Mouse (Mus musculus) adrenal gland, adult 18-20 months (tissue): ENCODE data around the gene Anks1. TPM values are rescaled to one million over a fixed set of nuclear protein-coding genes. Genes with fewer than 3 reads are reported as not detected.

Source experiments
- DNase-seq, 2 experiments: peaks; one replicate each; pipeline ENCODE4 v3.0.0; 2021 to 2022; ENCODE audit warnings: low spot score in 2 of 2
- total RNA-seq, 2 experiments: library from RNA; stranded (reverse); gene quantifications; 1 replicate in 1 of 2; 2 replicates in 1 of 2; pipeline ENCODE4 v1.2.3; 2021

Anks1 gene
- total RNA-seq, 2 experiments from 2014 or later = 23.6 to 29.1 TPM

DNA sequence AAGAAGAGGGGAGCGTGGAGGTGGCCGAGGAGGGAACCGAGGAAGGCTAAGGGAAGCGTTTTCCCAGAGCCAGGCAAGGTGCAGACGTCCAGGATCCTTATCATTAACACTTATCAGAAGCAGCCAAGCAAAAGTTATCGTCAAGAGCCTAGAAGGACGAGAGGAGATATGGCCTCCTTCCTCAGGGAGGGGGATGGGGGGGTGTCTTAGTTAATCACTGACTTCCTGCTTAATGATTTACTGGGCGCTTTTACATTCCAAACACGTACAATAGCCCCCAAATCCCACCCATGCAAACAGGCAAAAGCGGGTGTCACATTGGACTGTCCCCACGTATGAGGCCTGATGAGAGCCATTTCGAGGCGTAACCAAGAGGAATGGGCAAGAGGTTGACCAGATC is 173.8 kb downstream of the Anks1 start:
- no peak for DNase-seq

DNA sequence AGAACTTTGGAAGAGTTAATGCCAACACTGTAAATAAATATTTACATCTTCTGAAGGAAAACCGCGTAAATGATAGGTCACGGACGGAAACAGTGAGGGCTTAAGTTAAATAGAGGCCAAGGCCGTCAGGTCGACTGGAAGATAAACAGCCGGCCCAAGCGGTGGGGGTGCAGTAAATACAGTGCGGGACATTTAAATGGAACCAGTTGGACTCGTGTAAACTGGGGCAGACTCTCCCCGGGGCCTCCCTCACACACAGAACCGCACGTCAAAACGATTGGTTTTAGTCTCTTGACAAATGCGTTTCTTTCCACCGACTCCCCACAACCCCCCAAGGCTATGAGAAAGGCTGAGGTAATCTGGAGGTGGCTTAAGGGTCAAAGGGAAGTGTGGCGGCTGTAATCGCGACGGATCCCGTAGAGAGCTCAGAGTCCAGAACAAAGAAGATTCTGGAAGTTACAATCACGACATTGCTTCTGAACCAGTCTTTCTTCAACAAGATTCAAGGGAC is 175.3 kb downstream of the Anks1 start:
- peak in 1 of 2 experiments; percentile 25 for DNase-seq

DNA sequence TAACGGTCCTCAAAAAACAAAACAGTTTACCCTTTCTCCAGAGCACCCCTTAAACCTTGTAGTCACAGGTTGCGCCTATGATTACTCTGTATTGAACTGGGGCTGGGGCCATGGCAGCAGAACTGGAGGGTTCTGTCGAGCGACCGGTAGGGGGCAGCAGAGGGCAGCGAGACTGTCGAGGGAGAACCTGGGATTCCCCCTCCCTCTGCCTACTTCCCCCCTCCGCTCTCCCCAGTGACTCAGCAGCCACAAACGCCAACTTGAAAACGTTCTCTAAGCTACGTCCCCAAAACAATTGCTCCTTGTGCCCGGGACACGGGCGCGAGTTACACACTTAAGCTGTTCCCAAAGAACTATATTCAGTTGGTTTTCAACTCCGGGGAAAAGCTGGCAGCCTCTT is 175.9 kb downstream of the Anks1 start:
- peak; percentile 92 to 96 for DNase-seq

DNA sequence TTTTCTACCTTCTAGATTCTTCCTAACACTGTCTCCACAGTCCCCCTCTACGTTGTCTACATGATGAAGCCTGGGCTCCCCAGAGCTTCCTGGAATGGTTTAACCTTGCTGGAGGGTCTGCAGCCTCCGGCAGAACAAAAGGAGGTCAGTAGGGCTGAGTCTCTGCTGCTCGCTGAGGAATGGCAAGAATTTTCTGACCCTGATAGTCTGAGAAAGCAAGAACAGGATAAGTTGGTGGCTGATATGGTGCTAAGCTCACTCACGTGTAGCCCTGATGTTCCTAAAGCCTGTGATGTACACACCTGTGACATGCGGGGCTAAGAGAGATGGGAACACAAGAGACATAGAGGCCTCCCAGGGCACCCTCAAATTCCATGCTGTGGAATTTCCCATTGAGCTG is 178.3 kb downstream of the Anks1 start:
- no peak for DNase-seq

DNA sequence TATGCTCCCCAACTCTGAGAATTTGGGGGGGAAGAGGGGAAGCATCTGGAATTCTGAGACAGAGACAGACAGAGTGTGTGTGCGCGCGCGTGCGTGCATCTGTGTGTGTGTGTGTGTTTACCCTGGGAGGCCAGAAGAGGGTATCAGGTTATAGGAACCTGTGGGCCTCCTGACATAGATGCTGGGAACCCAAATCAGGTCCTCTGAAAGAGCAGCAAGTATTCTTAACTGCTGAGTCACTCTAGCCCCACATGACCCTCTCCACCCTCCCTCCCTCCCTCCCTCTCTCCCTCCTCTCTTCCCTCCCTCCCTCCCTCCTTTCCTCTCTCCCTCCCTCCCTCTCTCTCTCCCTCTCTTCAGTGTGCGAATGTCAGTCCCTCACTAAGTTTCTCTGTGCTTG is 179.6 kb downstream of the Anks1 start:
- DNase-seq = no peak

DNA sequence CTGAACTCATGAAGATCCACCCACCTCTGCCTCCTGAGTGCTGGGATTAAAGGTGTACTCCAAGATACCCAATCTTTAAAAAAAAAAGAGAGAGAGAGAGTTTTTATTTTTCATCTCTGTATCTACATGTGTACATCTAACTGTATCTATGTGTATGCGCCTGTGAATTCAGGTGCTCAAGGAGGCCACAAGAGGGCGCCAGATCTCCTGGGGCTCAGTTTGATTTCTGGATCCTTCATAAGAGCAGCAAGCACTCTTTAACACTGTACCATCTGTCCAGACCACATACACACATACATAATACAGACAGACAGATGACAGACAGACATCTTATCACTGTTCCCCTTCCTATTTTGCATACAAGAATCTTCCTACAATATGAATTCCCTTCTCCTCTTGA is 183.2 kb downstream of the Anks1 start:
- DNase-seq = no peak

DNA sequence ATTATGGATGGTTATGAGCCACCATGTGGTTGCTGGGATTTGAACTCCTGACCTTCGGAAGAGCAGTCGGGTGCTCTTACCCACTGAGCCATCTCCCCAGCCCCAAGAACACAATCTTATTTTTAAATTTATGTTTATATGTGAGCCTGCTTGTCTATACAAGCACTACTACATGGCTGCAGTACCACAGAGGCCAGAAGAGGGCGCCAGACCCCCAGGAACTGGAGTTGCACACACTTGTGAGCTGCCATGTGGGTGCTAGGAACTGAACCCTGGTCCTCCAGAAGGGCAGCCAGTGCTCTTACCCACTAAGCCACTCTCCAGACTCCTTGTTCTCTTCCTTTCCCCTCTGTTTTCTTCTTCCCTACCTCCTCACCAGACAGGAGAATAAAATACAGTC is 184.7 kb downstream of the Anks1 start:
- DNase-seq = no peak

DNA sequence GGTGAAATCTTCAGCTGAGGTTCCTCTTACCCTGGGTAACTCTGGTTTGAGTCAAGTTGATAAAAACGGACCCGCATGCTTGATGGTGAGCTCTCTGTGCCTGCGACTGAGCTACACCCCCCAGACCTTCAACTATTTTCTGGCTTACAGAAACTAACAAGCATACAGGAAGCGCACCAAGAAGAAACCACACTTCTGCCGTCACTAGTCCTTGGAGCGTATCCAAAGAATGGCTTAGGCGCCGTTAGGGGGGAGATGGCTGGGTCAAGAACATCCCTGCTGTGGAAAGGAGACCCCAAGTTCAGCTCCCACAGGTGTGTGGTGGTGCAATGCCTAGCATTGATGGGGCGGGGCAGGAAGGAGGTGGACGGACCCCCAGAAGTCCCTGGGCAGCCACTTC is 187.3 kb downstream of the Anks1 start:
- DNase-seq = no peak

DNA sequence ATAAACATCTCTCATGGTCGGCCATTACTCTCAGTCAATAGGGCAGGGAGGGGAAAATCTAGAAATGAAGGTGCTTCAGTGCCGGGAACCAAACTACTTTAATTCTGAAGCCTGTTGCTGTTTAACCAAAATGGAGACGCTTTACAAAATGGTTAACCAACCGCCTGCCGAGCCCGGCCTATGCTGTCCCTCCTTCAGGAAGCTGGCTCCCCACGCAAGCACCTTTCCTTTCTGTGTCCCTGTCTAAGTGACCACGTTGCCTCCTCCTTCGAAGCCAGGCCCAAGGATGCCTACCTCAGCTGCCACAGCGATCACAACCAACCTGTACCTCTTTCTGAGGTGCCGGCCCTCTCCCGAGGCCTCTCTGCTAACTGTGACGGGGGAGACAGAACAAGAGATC is 188.2 kb downstream of the Anks1 start:
- no peak for DNase-seq

DNA sequence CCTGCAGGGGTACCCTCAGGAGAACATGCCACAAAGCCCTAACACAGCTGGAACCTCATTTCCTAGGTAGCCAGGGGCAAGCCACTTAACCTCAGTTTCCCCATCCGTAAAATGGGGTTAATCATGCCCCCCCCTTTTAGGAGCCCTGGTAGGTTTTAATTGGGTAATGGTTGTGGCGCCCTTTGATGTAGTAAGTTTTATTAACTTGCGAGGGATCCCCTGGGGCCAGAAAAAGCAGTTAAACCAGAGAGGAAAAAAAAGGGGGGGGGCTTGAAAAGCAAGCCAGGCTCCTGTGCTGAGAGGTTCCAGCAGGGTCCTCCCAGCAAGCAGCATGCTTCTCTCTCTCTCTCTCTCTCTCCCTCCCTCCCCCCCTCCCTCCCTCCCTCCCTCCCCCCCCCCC is 190.0 kb downstream of the Anks1 start:
- no peak for DNase-seq

DNA sequence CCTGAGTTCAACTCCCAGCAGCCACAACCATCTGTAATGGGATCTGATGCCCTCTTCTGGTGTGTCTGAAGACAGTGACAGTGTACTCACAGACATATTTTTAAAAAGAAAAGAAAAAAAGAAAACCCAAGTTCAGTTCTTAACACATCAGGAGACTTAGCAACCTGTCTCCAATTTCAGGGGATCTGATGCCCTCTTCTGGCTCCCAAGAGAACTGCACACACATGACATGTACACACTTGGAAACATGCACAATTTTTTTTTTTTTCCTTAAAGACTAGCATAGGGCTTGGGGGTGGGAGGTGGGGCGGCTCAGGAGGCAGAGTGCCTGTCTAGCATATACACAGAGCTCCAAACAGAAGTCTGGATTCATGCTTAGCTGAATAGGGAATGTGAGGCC is 191.6 kb downstream of the Anks1 start:
- no peak for DNase-seq

DNA sequence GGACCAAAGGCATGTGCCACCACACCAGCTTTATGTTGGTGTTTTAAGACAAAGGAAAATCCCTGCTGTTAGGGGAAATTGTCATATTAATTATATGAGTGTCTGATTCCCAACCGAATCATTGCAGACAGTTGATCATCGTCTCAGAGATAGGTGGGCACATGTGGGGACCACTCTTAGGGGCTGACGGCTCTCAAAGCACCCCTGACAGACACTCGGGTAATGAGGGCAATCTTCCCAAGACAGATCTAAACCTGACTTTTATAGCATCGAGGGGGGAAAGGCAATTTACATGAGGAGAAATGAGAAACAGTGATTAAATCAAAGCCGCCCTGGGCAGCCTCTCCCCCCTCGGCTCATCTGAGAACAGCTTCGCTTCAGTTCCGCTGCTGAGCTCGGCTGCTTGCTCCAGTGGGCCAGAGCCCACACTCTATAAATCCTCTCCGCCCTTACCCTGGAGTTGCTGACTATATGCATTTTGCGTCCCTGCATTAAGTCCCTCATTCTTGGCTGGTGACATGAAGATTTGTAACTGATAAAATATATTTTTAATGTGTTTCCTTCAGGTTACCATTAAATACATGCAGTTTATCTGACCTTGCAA is 192.3 kb downstream of the Anks1 start:
- DNase-seq = no peak

DNA sequence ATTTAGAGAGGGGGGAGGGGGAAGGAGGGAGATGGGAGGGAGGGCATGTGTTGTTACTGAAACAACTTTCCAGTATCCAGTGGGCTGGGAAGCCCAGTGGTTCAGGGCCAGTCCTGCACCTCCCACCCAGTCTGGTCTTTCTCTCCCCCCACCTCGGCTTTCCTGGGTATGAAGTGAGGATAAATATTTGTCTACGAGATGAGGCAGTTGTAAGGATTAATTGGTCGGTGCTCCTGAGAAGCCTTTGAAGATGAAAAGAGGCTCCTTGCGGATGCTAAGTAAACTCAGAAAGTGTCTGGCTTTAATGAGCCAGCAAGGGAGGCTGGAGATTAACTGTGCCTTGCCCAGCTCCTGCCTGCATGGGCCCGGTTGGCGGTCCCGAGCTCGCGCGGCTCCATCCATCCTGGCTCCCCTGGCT is 192.8 kb downstream of the Anks1 start:
- DNase-seq = no peak

DNA sequence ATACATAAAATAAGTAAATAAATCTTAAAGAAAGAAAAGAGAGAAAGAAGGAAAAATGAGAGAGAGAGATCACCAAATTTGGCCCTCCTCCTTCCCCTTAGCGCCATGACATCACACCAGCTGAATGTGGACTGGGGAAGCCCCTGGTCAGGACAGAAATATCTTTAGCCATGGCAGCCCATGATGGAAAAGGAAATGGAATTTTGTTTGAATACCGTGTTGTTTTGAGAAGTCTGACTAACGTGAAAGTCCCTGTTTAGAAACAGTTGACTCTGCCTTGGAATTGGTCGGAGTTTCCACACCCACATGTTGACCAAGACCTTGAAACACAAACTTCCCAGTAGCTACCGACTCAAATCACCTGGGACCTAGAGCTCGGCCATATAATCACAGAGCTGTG is 195.3 kb downstream of the Anks1 start:
- DNase-seq = no peak

DNA sequence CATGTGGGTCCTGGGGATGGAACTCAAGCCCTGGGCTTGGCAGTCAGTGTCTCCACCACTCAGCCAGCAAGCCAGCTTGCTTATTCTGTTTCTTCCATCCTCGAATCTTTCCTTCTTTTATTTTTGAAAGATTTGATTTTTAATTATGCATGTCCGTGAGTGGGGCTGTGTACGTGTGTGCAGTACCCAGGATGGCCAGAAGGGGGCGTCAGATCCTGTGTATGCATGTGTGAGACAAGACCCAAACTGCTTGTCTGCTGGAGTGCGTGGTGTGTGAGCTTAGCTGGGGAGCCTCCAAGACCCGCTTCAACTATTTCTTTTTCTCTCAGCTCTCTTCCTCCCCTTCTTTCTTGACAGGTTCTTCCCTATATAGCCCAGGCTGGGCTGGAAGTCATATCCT is 197.2 kb downstream of the Anks1 start:
- no peak for DNase-seq

DNA sequence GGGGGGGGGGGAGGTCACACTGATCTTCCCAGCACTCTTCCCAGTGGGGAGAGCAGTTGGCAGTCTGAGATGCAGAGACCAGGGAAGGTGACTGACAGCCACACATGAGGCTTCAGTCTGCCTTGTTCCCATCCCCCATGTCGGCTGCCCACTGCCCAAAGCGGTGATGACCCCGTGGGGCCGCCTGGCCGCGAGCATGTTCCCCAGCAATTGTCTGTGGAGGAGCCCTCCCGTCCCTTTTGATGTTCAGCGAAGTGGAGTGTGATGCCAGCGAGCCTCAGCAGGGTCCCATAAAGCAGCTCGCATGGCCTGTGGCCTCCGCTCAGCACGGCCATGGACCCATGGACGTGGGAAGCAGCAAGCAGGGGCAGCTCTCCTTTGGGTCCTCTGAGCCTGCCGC is 198.2 kb downstream of the Anks1 start:
- no peak for DNase-seq

DNA sequence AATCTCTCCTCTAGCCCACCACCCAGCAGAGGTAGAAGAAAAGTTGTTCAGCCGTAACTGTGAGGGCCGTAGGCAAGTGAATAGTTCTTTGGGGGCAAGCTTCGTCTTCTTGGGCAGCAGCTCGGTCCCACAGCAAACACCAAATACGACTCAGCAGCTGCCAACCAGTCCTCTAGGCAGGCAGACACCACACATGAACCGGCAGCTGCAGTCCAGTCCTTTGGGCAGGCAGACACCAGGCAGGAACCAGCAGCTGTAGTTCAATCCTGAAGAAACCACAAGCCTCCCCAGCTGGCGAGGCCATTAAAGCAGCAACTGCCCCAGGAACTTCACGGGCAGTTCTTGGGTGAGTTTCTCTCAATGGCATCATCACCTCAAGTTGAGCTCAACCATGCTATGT is 203.2 kb downstream of the Anks1 start:
- DNase-seq = no peak

Other genes starting within 250 kb of the Anks1 start
- under 1 TPM in 1 of 2 experiments, not detected in 1; 0.27 TPM for gene Spdef, start 180.4 kb upstream of the Anks1 start, total RNA-seq
- gene D17Wsu92e, start 88.7 kb upstream of the Anks1 start, total RNA-seq = 100 to 1,000 TPM; 158 to 188 TPM
- 10 to 100 TPM; 66.1 to 66.6 TPM for gene Snrpc, start 71.2 kb upstream of the Anks1 start, total RNA-seq
- gene Uhrf1bp1, start 52.9 kb upstream of the Anks1 start, total RNA-seq = 10 to 100 TPM; 19.7 to 33.5 TPM
- gene Taf11, start 538 bp downstream of the Anks1 start, total RNA-seq = 10 to 100 TPM; 27.5 to 27.6 TPM
- not detected for gene Tcp11, start 171.3 kb downstream of the Anks1 start, total RNA-seq
- gene Scube3, start 232.8 kb downstream of the Anks1 start, total RNA-seq = 1 to 10 TPM; 4.8 to 9.3 TPM